Mouse (Mus musculus) small intestine, adult 2 months (tissue): ENCODE measurements around the gene Chrm4. TPM values are rescaled to one million over a fixed set of nuclear protein-coding genes. Genes with fewer than 3 reads are reported as not detected.

Source experiments
- H3K27ac ChIP-seq: fragments of 200-500 bp; 2 replicates; pipeline ENCODE4 v1.5.1; 2012; ENCODE audit warnings: low read depth, low read length, control low read depth, inconsistent platforms; ENCODE audit not compliant: insufficient read depth
- H3K27me3 ChIP-seq: fragments of 200-500 bp; 2 replicates; pipeline ENCODE4 v1.6.1; 2012; ENCODE audit warnings: mild to moderate bottlenecking, moderate library complexity, low read length, inconsistent platforms; ENCODE audit not compliant: control insufficient read depth, insufficient read depth
- H3K36me3 ChIP-seq: fragments of 200-500 bp; 2 replicates; pipeline ENCODE4 v1.6.1; 2012; ENCODE audit warnings: mild to moderate bottlenecking, low read length, control low read depth, inconsistent platforms; ENCODE audit not compliant: control insufficient read depth, insufficient read depth
- H3K4me1 ChIP-seq: fragments of 200-500 bp; 2 replicates; pipeline ENCODE4 v1.6.1; 2012; ENCODE audit warnings: low read length, inconsistent platforms, mixed read lengths; ENCODE audit not compliant: control insufficient read depth, insufficient read depth, insufficient read length
- H3K4me3 ChIP-seq: fragments of 200-500 bp; 2 replicates; pipeline ENCODE4 v1.5.1; 2012; ENCODE audit warnings: low read depth, mild to moderate bottlenecking, control low read depth, inconsistent platforms, low read length, moderate library complexity
- CTCF ChIP-seq: fragments of 200-500 bp; IDR thresholded peaks from 2 replicates; pipeline ENCODE4 v1.5.1; 2012; ENCODE audit warnings: low read depth, mild to moderate bottlenecking, control low read depth, inconsistent platforms, low read length, moderate library complexity, mixed read lengths; ENCODE audit not compliant: insufficient replicate concordance, insufficient read length; ENCODE audit errors: extremely low read depth
- POLR2A ChIP-seq: fragments of 200-500 bp; IDR thresholded peaks from 2 replicates; pipeline ENCODE4 v1.6.1; 2012; ENCODE audit warnings: low read depth, mild to moderate bottlenecking, control low read depth, inconsistent platforms, low read length, moderate library complexity
- WGBS: fragments of 180-500 bp; shearing (Covaris S2); methylation state at CpG from one replicate; pipeline ENCODE4 v1.1.7; 2018; 5-methylcytosine and 5-hydroxymethylcytosine counted together
- polyA plus RNA-seq: library from polyadenylated mRNA; depleted of rRNA; stranded (reverse); fragments of >200 nt; gene quantifications from 2 replicates; pipeline ENCODE4 v1.2.3, GENCODE M21; 2012; rRNA removed

Gene Chrm4
- polyA plus RNA-seq, 1 experiment, result 2.9 TPM

- no peak for TF ChIP-seq CTCF
- no peak for TF ChIP-seq POLR2A
- H3K36me3 ChIP-seq, result no peaks in the 10 kb centered on the region
- no peaks in the 10 kb centered on the region for H3K27me3 ChIP-seq
- peaks cover 11% of the 10 kb centered on the region for H3K4me1 ChIP-seq
- H3K4me3 ChIP-seq, result no peak overlapping the region
- no peak overlapping the region for H3K27ac ChIP-seq
- 89% methylated on average over 5 of the region's 5 CpGs for WGBS
Observed at GRCm38 (mm10) chr2:91966367-91966766, 39.3 kb downstream of the Chrm4 start.

DNA sequence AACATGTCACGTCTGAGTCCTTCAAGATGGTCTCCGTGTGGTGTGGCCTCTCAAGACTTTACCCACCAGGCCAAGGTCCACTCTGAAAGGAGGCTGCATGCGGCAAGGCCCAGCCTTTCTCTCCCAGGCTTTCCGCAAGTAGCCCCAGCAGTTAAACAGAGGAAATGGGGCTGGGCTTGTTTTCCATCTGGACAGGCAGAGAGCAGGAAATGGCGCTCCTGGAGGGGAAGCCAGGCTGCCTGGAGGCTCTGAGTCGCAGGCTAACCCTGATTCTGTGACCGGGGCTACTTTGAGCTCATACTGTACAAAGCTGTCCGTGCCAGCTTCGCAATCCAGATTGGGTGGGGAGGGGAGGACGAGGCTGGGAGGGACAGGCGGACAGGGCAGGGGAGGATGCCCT, 40.9 kb downstream of the Chrm4 start:
- no peak overlapping the region for H3K27ac ChIP-seq

GRCm38 (mm10) chr2:91971231-91972097, 44.4 kb downstream of the Chrm4 start:
- 66% methylated on average over 21 of the region's 21 CpGs for WGBS
- H3K4me3 ChIP-seq, result no peak overlapping the region
- no peaks in the 10 kb centered on the region for H3K36me3 ChIP-seq
- TF ChIP-seq POLR2A, result no peak
- no peak for TF ChIP-seq CTCF
- H3K27ac ChIP-seq, result peak overlapping the region; percentile 36; the same call in 1 of the 2 replicates
- H3K27me3 ChIP-seq, result peaks cover 17% of the 10 kb centered on the region
- H3K4me1 ChIP-seq, result peaks cover 11% of the 10 kb centered on the region

More for the DNA sequence above, 40.9 kb downstream of the Chrm4 start:
- WGBS, result 61% methylated on average over 11 of the region's 11 CpGs
- H3K4me3 ChIP-seq, result no peak overlapping the region
- H3K4me1 ChIP-seq, result peaks cover 7% of the 10 kb centered on the region
- no peak; the same call in 1 of the 2 replicates for TF ChIP-seq POLR2A
- no peak for TF ChIP-seq CTCF
- H3K27me3 ChIP-seq, result no peaks in the 10 kb centered on the region
- no peaks in the 10 kb centered on the region for H3K36me3 ChIP-seq

DNA sequence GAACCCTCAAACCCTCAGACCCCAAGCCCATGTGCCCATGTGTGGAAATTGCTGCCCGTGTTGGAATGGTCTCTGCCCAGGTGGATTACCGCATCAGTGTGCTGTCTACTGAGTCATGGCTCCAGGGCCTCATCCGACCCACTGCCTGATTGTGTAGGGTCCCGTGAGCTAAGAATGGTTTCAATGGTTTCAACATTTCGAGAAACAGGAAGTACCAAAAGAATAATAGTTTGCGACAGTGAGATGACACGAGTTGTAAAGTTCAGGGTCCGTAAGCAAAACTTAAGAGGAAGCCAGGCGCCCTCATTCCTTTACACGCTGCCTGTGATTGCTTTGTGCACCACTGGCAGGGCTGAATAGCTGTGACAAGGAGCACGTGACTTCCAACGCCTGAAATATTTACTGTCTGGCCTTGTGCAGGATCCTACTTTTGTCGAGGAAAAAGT, 45.1 kb downstream of the Chrm4 start:
- peaks cover 11% of the 10 kb centered on the region for H3K4me1 ChIP-seq
- H3K36me3 ChIP-seq, result no peaks in the 10 kb centered on the region
- H3K4me3 ChIP-seq, result no peak overlapping the region
- no peak for TF ChIP-seq CTCF
- 0 out of 2 replicates have a peak, but pooled peaks have one; percentile 28 for TF ChIP-seq POLR2A
- peaks cover 18% of the 10 kb centered on the region for H3K27me3 ChIP-seq
- WGBS, result 20% methylated on average over 13 of the region's 13 CpGs
- H3K27ac ChIP-seq, result peak overlapping the region; percentile 36; the same call in 1 of the 2 replicates

- no peak overlapping the region for H3K4me3 ChIP-seq
- peaks cover 6% of the 10 kb centered on the region for H3K4me1 ChIP-seq
- TF ChIP-seq CTCF (no peak), POLR2A (no peak)
- no peak overlapping the region for H3K27ac ChIP-seq
- no peaks in the 10 kb centered on the region for H3K36me3 ChIP-seq
- WGBS, result 86% methylated on average over 7 of the region's 7 CpGs
- H3K27me3 ChIP-seq, result peaks cover 18% of the 10 kb centered on the region
Observed at GRCm38 (mm10) chr2:91973416-91974135, 46.5 kb downstream of the Chrm4 start.

DNA sequence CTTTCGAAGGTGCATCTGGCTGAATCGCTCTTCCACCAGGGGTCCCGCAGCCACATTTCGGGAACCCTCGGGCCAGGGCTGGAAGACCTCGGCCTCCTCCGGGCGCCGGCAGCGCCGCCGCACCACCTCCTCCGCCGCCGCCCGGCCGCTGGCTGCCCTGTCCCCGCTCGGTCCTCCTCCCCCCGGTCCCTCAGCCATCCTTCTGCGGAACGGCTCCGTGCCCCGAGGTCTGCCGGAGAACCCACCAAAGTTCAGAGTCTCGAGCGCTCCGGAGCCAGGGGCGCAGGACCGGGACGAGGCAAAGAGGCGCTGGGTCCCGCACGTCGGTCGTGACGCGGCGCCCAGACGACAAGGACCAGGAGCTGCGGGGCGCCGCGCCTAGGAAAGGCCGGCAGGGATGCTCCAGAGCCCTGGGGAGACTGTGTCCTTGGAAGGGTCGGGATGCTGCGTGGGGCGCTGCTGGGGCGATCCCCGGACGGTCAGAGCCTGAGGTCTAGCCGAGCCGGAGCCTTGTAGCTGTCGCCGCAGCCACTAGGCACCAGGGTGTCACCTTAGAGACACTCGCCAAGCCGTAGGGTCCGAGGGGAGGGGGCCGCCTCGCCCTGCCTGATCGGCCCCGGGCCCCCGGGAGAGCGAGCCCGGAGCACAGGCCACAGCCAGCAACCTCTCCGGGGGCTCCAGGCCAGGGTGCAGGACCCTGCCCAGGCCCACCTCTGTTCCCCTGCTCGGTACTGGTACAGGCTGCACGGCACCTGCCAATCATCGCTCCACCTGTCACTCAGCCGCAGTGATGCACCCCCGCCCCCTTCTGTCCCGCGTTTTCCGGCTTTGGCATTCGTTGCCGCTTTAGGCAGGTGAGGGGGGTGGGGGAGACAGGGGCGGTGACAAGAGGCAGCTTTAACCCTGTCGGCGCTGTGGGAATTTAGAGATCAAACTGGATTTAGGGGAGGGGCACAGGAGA, 48.8 kb downstream of the Chrm4 start, which contains the start of gene Dgkz:
Gene Dgkz, minus strand, starts transcription at position 284 of the 961 bp plus-strand sequence.
- WGBS, result 3% methylated on average over 79 of the region's 79 CpGs
- TF ChIP-seq CTCF, result no peak
- TF ChIP-seq POLR2A, result no peak

DNA sequence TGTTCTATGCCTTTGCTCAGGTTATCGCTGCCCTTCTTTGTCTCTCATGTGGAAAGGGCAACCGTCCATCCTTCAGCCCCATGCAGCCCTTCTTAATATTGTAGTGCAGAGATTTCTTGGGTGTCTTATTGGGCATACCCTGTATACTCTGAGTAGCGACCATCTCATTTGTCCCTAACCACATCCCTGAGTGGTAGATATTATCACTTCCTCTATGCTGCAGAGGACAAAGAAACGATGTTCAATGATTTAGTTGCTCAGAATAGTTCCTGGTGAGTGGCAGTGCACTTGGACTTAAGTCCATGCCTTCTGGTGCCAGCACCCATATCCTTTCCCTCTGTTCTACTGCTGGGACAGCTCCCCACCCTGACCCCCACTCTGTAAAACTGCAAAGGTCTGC, 50.9 kb downstream of the Chrm4 start:
- TF ChIP-seq POLR2A (no peak), CTCF (no peak)
- peaks cover 6% of the 10 kb centered on the region for H3K4me1 ChIP-seq
- no peak overlapping the region for H3K27ac ChIP-seq
- WGBS, result 57% methylated on average over 4 of the region's 4 CpGs
- no peaks in the 10 kb centered on the region for H3K36me3 ChIP-seq
- H3K4me3 ChIP-seq, result no peak overlapping the region
- peaks cover 18% of the 10 kb centered on the region for H3K27me3 ChIP-seq

More for the DNA sequence above, 48.8 kb downstream of the Chrm4 start, which contains the start of gene Dgkz:
- no peaks in the 10 kb centered on the region for H3K36me3 ChIP-seq
- H3K27me3 ChIP-seq, result peaks cover 18% of the 10 kb centered on the region
- no peak within 1 kb of the TSS for H3K27ac ChIP-seq
- peak within 1 kb of the TSS; percentile 51 for H3K4me3 ChIP-seq
- H3K4me1 ChIP-seq, result peaks cover 6% of the 10 kb centered on the region

Other genes starting within 250 kb of the Chrm4 start
- gene Atg13, start 216.7 kb upstream of the Chrm4 start, polyA plus RNA-seq, result 10.0 and 26.0 TPM in 2 replicates
- 1.5 and 1.9 TPM in 2 replicates for gene Harbi1, start 216.4 kb upstream of the Chrm4 start, polyA plus RNA-seq
- 9.9 and 20.7 TPM in 2 replicates for gene Ambra1, start 197.1 kb upstream of the Chrm4 start, polyA plus RNA-seq
- gene Mdk, start 5.0 kb downstream of the Chrm4 start, polyA plus RNA-seq, result 2.4 and 5.9 TPM in 2 replicates
- gene Gm9821, start 18.5 kb downstream of the Chrm4 start, polyA plus RNA-seq, result not detected in 2 replicates
- 165 and 295 TPM in 2 replicates for gene Dgkz, start 48.6 kb downstream of the Chrm4 start, polyA plus RNA-seq
- gene Creb3l1, start 97.3 kb downstream of the Chrm4 start, polyA plus RNA-seq, result 22.5 and 25.4 TPM in 2 replicates
- gene Phf21a, start 165.9 kb downstream of the Chrm4 start, polyA plus RNA-seq, result 15.6 and 28.4 TPM in 2 replicates